Mouse (Mus musculus): Measurements from ENCODE around the gene Morn2. TPM values are rescaled to one million over a fixed set of nuclear protein-coding genes. Genes with fewer than 3 reads are reported as not detected.

Morn2 gene
- total and polyA plus RNA-seq, 2 experiments: 3.0 to 9.6 TPM

DNA sequence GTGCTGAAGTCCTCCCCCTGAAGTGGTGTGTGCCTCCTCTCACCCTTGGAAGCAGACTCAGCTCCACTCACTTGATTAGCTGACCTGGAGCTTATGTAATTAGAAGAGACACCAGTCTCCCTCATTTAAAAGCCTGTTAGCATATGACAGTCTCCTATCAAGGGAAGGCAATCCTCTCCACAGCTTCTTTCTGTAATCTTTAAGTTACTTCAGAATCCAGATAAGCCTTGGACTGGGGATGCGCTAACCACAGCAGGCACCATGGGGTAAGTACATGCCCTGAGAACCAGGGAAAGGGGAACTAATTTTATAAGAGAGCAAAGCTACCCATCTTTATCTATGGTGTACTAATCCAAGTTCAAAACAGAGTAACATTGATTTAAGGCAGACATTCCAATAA, 17.2 kb downstream of the Morn2 start, which contains the start of gene Arhgef33:
Arhgef33 (plus strand) TSS at position 157 of the 400 bp plus-strand sequence.
- 100% methylated on average over 1 of the region's 1 CpGs for WGBS
- no peaks in the 10 kb centered on the region for H3K36me3 ChIP-seq (ENCODE audit: control insufficient read depth, insufficient read depth, low read length)
- H3K4me1 ChIP-seq (ENCODE audit: control insufficient read depth, insufficient read depth, low read length): no peaks in the 10 kb centered on the region
- no peak within 1 kb of the TSS for H3K9ac ChIP-seq (ENCODE audit: low read depth, low read length)
- no peak for DNase-seq (ENCODE audit: extremely low read depth, low read depth, low spot score)
- H3K27me3 ChIP-seq (ENCODE audit: control insufficient read depth, insufficient read depth, low read length): no peaks in the 10 kb centered on the region
- no peak within 1 kb of the TSS for H3K4me3 ChIP-seq (ENCODE audit: insufficient read depth, low read depth, low read length)
- no peaks in the 10 kb centered on the region for H3K79me2 ChIP-seq (ENCODE audit: control insufficient read depth, insufficient read depth, low read length)
- no peak within 1 kb of the TSS for H3K27ac ChIP-seq (replicated peaks; ENCODE audit: insufficient read depth, low read depth, low read length)
- TF ChIP-seq CTCF (IDR thresholded peaks at IDR 0.05; ENCODE audit: low read depth, low read length): no peak
- TF ChIP-seq POLR2A (IDR thresholded peaks at IDR 0.05; ENCODE audit: extremely low read depth, insufficient read depth, low read length): no peak

DNA sequence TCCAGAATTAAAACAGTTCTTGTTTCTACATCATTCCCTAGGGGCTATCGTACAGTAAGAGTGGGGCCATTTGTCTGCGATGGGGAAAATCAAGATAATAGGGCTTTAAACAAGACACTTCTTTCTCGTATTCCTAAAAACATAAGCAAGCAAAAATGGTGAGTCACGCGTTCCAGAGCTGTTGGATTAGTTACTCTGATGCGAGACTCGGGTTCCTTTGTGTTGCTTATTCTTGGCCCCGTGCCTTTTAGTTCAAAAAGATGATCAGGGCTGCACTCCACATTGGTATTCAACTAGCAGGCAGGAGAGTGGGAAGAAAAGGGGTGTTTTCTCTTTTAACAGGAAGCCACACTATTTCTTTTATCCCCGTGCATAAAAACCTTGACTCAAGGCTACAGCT, 21.8 kb downstream of the Morn2 start:
- H3K9ac ChIP-seq (ENCODE audit: low read depth, low read length): no peak overlapping the region
- no peaks in the 10 kb centered on the region for H3K27me3 ChIP-seq (ENCODE audit: control insufficient read depth, insufficient read depth, low read length)
- no peak for TF ChIP-seq CTCF (IDR thresholded peaks at IDR 0.05; ENCODE audit: low read depth, low read length)
- no peaks in the 10 kb centered on the region for H3K4me1 ChIP-seq (ENCODE audit: control insufficient read depth, insufficient read depth, low read length)
- no peaks in the 10 kb centered on the region for H3K79me2 ChIP-seq (ENCODE audit: control insufficient read depth, insufficient read depth, low read length)
- no peaks in the 10 kb centered on the region for H3K36me3 ChIP-seq (ENCODE audit: control insufficient read depth, insufficient read depth, low read length)
- H3K4me3 ChIP-seq (ENCODE audit: insufficient read depth, low read depth, low read length): no peak overlapping the region
- 88% methylated on average over 9 of the region's 9 CpGs for WGBS
- DNase-seq (ENCODE audit: extremely low read depth, low read depth, low spot score): no peak
- H3K27ac ChIP-seq (replicated peaks; ENCODE audit: insufficient read depth, low read depth, low read length): no peak overlapping the region

DNA sequence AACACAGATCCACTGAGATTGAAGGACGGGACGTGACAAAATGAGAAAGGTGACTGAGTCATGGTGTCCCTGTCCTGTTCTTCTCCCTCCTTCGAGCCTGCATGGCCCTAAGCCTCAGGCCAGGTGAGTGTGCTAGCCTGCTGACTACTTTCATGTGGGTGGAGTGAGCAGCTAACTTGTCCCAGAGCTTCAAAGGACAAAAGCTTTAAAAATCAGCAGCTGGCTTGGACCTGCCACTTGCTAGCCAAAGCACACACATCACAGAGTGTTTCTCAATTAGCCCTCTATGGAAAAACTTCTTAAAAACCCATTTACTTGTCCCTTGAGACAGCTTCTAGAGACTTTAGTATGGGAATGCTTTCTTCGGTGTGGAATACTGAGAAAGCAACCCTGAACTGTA, 22.4 kb downstream of the Morn2 start:
- H3K79me2 ChIP-seq (ENCODE audit: control insufficient read depth, insufficient read depth, low read length): no peaks in the 10 kb centered on the region

DNA sequence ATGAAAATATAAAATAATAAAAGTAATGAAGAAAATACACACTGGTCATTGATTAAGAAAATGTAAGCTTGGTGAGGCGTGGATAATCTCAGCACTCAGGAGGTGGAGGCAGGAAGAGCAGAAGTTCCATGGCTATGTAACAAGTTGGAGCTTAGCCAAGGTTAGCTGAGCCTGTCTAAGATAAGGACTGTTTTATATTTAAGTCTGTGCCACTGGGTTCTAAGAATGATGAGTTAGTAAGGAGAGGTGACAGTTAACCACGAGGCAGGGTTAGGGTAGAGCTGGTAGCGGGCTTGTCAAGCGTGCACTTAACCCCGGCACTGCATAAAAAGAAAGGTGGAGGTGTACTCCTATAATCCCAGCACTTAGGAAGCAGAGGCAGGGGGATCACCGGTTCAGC, 32.2 kb downstream of the Morn2 start:
- DNase-seq (ENCODE audit: extremely low read depth, low read depth, low spot score): no peak
- no peak for TF ChIP-seq POLR2A (IDR thresholded peaks at IDR 0.05; ENCODE audit: extremely low read depth, insufficient read depth, low read length)
- TF ChIP-seq CTCF (IDR thresholded peaks at IDR 0.05; ENCODE audit: low read depth, low read length): no peak
- H3K27me3 ChIP-seq (ENCODE audit: control insufficient read depth, insufficient read depth, low read length): no peaks in the 10 kb centered on the region
- 87% methylated on average over 6 of the region's 6 CpGs for WGBS
- no peak overlapping the region for H3K27ac ChIP-seq (replicated peaks; ENCODE audit: insufficient read depth, low read depth, low read length)
- H3K4me1 ChIP-seq (ENCODE audit: control insufficient read depth, insufficient read depth, low read length): peaks cover 12% of the 10 kb centered on the region
- no peak overlapping the region for H3K4me3 ChIP-seq (ENCODE audit: insufficient read depth, low read depth, low read length)
- no peaks in the 10 kb centered on the region for H3K36me3 ChIP-seq (ENCODE audit: control insufficient read depth, insufficient read depth, low read length)
- no peaks in the 10 kb centered on the region for H3K79me2 ChIP-seq (ENCODE audit: control insufficient read depth, insufficient read depth, low read length)
- no peak overlapping the region for H3K9ac ChIP-seq (ENCODE audit: low read depth, low read length)

More for the DNA sequence above, 22.4 kb downstream of the Morn2 start:
- no peak overlapping the region for H3K9ac ChIP-seq (ENCODE audit: low read depth, low read length)
- no peak overlapping the region for H3K27ac ChIP-seq (replicated peaks; ENCODE audit: insufficient read depth, low read depth, low read length)
- 83% methylated on average over 4 of the region's 4 CpGs for WGBS
- no peak overlapping the region for H3K4me3 ChIP-seq (ENCODE audit: insufficient read depth, low read depth, low read length)
- no peak for DNase-seq (ENCODE audit: extremely low read depth, low read depth, low spot score)
- H3K27me3 ChIP-seq (ENCODE audit: control insufficient read depth, insufficient read depth, low read length): no peaks in the 10 kb centered on the region
- no peaks in the 10 kb centered on the region for H3K4me1 ChIP-seq (ENCODE audit: control insufficient read depth, insufficient read depth, low read length)
- no peak for TF ChIP-seq CTCF (IDR thresholded peaks at IDR 0.05; ENCODE audit: low read depth, low read length)
- TF ChIP-seq POLR2A (IDR thresholded peaks at IDR 0.05; ENCODE audit: extremely low read depth, insufficient read depth, low read length): no peak
- no peaks in the 10 kb centered on the region for H3K36me3 ChIP-seq (ENCODE audit: control insufficient read depth, insufficient read depth, low read length)

DNA sequence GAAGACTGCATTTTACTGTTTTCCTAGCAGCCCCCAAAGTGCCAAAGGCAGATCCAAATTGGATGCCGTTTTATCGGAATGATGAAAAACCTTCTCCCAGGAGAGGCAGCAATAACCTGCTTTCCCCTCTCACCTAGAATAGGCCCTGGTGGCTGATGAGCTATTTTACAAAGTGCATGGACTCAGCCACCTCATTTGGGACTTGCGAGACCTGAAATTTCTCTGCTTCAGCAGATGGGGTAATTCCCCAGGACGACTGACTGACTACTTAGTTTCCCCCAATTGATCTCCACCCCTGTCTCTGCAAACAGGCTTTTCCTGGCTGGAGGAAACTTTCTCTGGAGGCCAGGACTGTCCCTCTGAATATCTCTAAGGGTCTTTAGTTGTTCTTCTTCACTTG, 33.0 kb downstream of the Morn2 start:
- 83% methylated on average over 4 of the region's 4 CpGs for WGBS
- Histone ChIP-seq H3K27ac (replicated peaks; ENCODE audit: insufficient read depth, low read depth, low read length) (no peak overlapping the region), H3K4me3 (ENCODE audit: insufficient read depth, low read depth, low read length) (no peak overlapping the region), H3K36me3 (ENCODE audit: control insufficient read depth, insufficient read depth, low read length) (no peaks in the 10 kb centered on the region), H3K79me2 (ENCODE audit: control insufficient read depth, insufficient read depth, low read length) (no peaks in the 10 kb centered on the region), H3K9ac (ENCODE audit: low read depth, low read length) (no peak overlapping the region), H3K4me1 (ENCODE audit: control insufficient read depth, insufficient read depth, low read length) (peaks cover 12% of the 10 kb centered on the region), H3K27me3 (ENCODE audit: control insufficient read depth, insufficient read depth, low read length) (no peaks in the 10 kb centered on the region)
- no peak for TF ChIP-seq POLR2A (IDR thresholded peaks at IDR 0.05; ENCODE audit: extremely low read depth, insufficient read depth, low read length)
- TF ChIP-seq CTCF (IDR thresholded peaks at IDR 0.05; ENCODE audit: low read depth, low read length): no peak
- DNase-seq (ENCODE audit: extremely low read depth, low read depth, low spot score): no peak

DNA sequence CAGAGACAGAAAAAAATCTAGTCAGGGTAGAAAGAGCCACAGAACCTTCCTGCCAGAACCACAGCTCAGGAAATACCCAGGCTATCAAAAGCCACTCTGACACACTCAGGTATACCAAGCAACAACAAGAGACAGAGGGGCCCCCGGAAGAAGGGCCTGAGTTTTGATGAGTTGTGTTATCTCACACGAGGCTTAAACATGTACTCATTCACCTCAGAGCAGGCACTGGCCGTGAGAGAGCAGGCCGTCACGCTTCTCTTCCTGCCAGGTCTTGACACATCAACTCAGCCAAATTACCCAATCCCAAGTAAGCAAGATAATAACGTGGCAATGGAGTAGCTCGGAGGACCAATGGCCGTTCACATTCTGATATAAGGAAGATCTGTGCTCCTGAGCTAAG, 33.7 kb downstream of the Morn2 start:
- H3K27me3 ChIP-seq (ENCODE audit: control insufficient read depth, insufficient read depth, low read length): no peaks in the 10 kb centered on the region
- no peak overlapping the region for H3K27ac ChIP-seq (replicated peaks; ENCODE audit: insufficient read depth, low read depth, low read length)
- peak; percentile 53 for DNase-seq (ENCODE audit: extremely low read depth, low read depth, low spot score)
- H3K9ac ChIP-seq (ENCODE audit: low read depth, low read length): no peak overlapping the region
- 40% methylated on average over 8 of the region's 8 CpGs for WGBS
- H3K4me3 ChIP-seq (ENCODE audit: insufficient read depth, low read depth, low read length): no peak overlapping the region
- no peak for TF ChIP-seq POLR2A (IDR thresholded peaks at IDR 0.05; ENCODE audit: extremely low read depth, insufficient read depth, low read length)
- H3K36me3 ChIP-seq (ENCODE audit: control insufficient read depth, insufficient read depth, low read length): no peaks in the 10 kb centered on the region
- H3K4me1 ChIP-seq (ENCODE audit: control insufficient read depth, insufficient read depth, low read length): peaks cover 12% of the 10 kb centered on the region
- no peaks in the 10 kb centered on the region for H3K79me2 ChIP-seq (ENCODE audit: control insufficient read depth, insufficient read depth, low read length)
